Mouse (Mus musculus): Measurements from ENCODE around the gene Fndc10.

DNA sequence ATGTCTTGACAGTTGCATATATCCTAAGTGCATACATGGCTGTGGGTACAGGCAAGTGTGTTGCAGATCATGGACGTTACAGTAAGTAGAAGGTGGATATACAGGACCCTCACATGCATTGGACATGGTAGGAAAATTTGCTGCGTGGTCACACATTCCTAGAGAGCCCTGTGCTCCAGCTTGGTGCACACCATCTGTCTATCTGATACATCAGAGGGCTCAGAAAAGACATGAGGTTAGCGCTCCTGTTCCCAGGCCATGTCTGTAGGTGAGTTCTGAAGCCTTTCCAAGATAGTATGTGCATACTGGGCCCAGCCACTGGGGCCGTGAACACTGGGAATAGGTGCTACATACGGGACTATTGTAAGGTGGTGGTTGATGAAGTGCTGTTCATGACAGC lies 42.3 kb downstream of the Fndc10 start:
- no peak for TF ChIP-seq CTCF (conservative IDR thresholded peaks at IDR 0.05; ENCODE audit: low read length)
- TF ChIP-seq POU5F1 (IDR thresholded peaks at IDR 0.05; ENCODE audit: borderline replicate concordance, low read length), result no peak
- no peak for TF ChIP-seq NANOG (IDR thresholded peaks at IDR 0.05; ENCODE audit: borderline replicate concordance, low read length)
